Mouse (Mus musculus) MEL (cell line): ENCODE measurements around the gene Tmem212.

ENCODE experiments used
- EP300 ChIP-seq, 2 experiments: IDR thresholded peaks; 2 replicates each; pipeline ENCODE4 v1.6.1; 2011; ENCODE audit warnings: improper control_type of control experiment in 2 of 2, low read length in 2 of 2, low read depth in 1 of 2, mild to moderate bottlenecking in 1 of 2
- ETS1 ChIP-seq: IDR thresholded peaks from 2 replicates; pipeline ENCODE4 v1.6.1; 2012; ENCODE audit warnings: low read depth, mild to moderate bottlenecking, inconsistent platforms, low read length, improper control_type of control experiment, moderate library complexity
- MAX ChIP-seq: IDR thresholded peaks from 2 replicates; pipeline ENCODE4 v1.6.1; 2011; ENCODE audit warnings: low read length, improper control_type of control experiment

- TF ChIP-seq EP300 (IDR thresholded peaks at IDR 0.05; ENCODE audit: low read depth in 1 of 2, low read length in 2 of 2) (no peak), MAX (no peak), ETS1 (no peak)
These were observed 22.7 kb downstream of the Tmem212 start for GRCm38 (mm10) chr3:27873268-27874073.
